26 mouse cellular contexts compared by ENCODE assay signal in genomic region chr8:70794215-70794614, GRCm38 (mm10). TPM values are rescaled to one million over a fixed set of nuclear protein-coding genes. Genes with fewer than 3 reads are reported as not detected.
DNase-seq lines count a peak whose midpoint lies in the region; ATAC-seq and TF ChIP-seq lines count a peak whose summit lies in the region.
"Had no signal": no experiment of that assay in that cellular context is flagged by ENCODE, and none has a peak within 500 bp of the region (broad histone marks: within the 10 kb centered on the region; RNA-seq: fewer than 3 reads in every experiment).

No protein-coding gene starts in this region.

- 90% methylated on average over 2 of the region's 2 CpGs for WGBS in forebrain, postnatal 0 days
- 86% methylated on average over 2 of the region's 2 CpGs for WGBS in forebrain, embryonic 11.5 days
- 88% methylated on average over 2 of the region's 2 CpGs for WGBS in neural tube, embryonic 12.5 days
- 82% methylated on average over 2 of the region's 2 CpGs for WGBS in neural tube, embryonic 15.5 days
- 83% methylated on average over 2 of the region's 2 CpGs for WGBS in limb, embryonic 12.5 days

- peaks cover 28% of the 10 kb centered on the region for H3K4me1 ChIP-seq in forebrain, postnatal 0 days (ENCODE audit: insufficient read depth)
- peaks cover 30% of the 10 kb centered on the region for H3K4me1 ChIP-seq in forebrain, embryonic 11.5 days (replicated peaks; ENCODE audit: control insufficient read depth, insufficient read depth, low read length)
- H3K4me1 ChIP-seq in neural tube, embryonic 12.5 days, result peaks cover 38% of the 10 kb centered on the region
- peaks cover 60% of the 10 kb centered on the region for H3K4me1 ChIP-seq in neural tube, embryonic 15.5 days
- peaks cover 47% of the 10 kb centered on the region for H3K4me1 ChIP-seq in limb, embryonic 12.5 days (replicated peaks)

- H3K4me3 ChIP-seq in forebrain, postnatal 0 days (ENCODE audit: low read depth, low read length), result no peak overlapping the region
- no peak overlapping the region for H3K4me3 ChIP-seq in forebrain, embryonic 11.5 days (ENCODE audit: low read depth, low read length)
- H3K4me3 ChIP-seq in neural tube, embryonic 12.5 days, result no peak overlapping the region
- H3K4me3 ChIP-seq in neural tube, embryonic 15.5 days (replicated peaks), result no peak overlapping the region
- no peak overlapping the region for H3K4me3 ChIP-seq in limb, embryonic 12.5 days (replicated peaks)
- H3K4me3 ChIP-seq: embryonic facial prominence, embryonic 12.5 days; embryonic facial prominence, embryonic 15.5 days; forebrain, embryonic 13.5 days; heart, embryonic 10.5 days; heart, embryonic 13.5 days had no signal

- H3K27me3 ChIP-seq in forebrain, postnatal 0 days (ENCODE audit: insufficient read depth, low read length), result no peaks in the 10 kb centered on the region; the same call in 1 of the 2 replicates
- peaks cover 14% of the 10 kb centered on the region for H3K27me3 ChIP-seq in forebrain, embryonic 11.5 days (ENCODE audit: control insufficient read depth, insufficient read depth, low read length)
- H3K27me3 ChIP-seq in neural tube, embryonic 12.5 days (replicated peaks), result peaks cover 25% of the 10 kb centered on the region
- peaks cover 9% of the 10 kb centered on the region for H3K27me3 ChIP-seq in neural tube, embryonic 15.5 days (replicated peaks)
- peaks cover 29% of the 10 kb centered on the region for H3K27me3 ChIP-seq in limb, embryonic 12.5 days

- no peak overlapping the region for H3K9ac ChIP-seq in forebrain, postnatal 0 days
- no peak overlapping the region for H3K9ac ChIP-seq in forebrain, embryonic 11.5 days (ENCODE audit: low read length)
- H3K9ac ChIP-seq in neural tube, embryonic 12.5 days, result no peak overlapping the region
- no peak overlapping the region for H3K9ac ChIP-seq in neural tube, embryonic 15.5 days (replicated peaks)
- H3K9ac ChIP-seq in limb, embryonic 12.5 days (replicated peaks), result 0 out of 2 replicates have a peak overlapping the region, but pooled peaks have one; percentile 19
- H3K9ac ChIP-seq: embryonic facial prominence, embryonic 12.5 days; embryonic facial prominence, embryonic 15.5 days; forebrain, embryonic 13.5 days; heart, embryonic 13.5 days; hindbrain, embryonic 14.5 days had no signal

- no peak for TF ChIP-seq CTCF in forebrain, postnatal 0 days (IDR thresholded peaks at IDR 0.05; ENCODE audit: low read depth)

- H3K9me3 ChIP-seq in forebrain, postnatal 0 days (ENCODE audit: low read length), result no peaks in the 10 kb centered on the region
- no peaks in the 10 kb centered on the region for H3K9me3 ChIP-seq in forebrain, embryonic 11.5 days (ENCODE audit: control insufficient read depth, low read length)
- no peaks in the 10 kb centered on the region for H3K9me3 ChIP-seq in neural tube, embryonic 12.5 days
- H3K9me3 ChIP-seq in neural tube, embryonic 15.5 days (replicated peaks), result no peaks in the 10 kb centered on the region
- no peaks in the 10 kb centered on the region for H3K9me3 ChIP-seq in limb, embryonic 12.5 days
- H3K9me3 ChIP-seq: embryonic facial prominence, embryonic 12.5 days; embryonic facial prominence, embryonic 15.5 days; forebrain, embryonic 13.5 days; heart, embryonic 10.5 days; heart, embryonic 13.5 days had no signal

- DNase-seq in cerebellum, adult 9-10 months, result peak; percentile 34
- DNase-seq in cerebellum, postnatal 4 days (ENCODE audit: low spot score in 2 of 2), result no peak
- DNase-seq in forebrain, postnatal 0 days, result no peak
- DNase-seq in forebrain, embryonic 11.5 days (ENCODE audit: low spot score), result no peak
- DNase-seq in adipocyte (ENCODE audit: low spot score), result no peak
- DNase-seq: adrenal gland, adult 8-10 months; adrenal gland, postnatal 25 days; cerebellum, postnatal 10 days; gastrocnemius, postnatal 25 days; heart, adult 18-20 months; heart, postnatal 14 days; heart, postnatal 4 days had no signal

- 0 out of 2 replicates have a peak overlapping the region, but pooled peaks have one; percentile 9 for H3K27ac ChIP-seq in forebrain, postnatal 0 days (ENCODE audit: low read depth, low read length)
- no peak overlapping the region for H3K27ac ChIP-seq in forebrain, embryonic 11.5 days (ENCODE audit: low read depth, low read length)
- no peak overlapping the region for H3K27ac ChIP-seq in neural tube, embryonic 12.5 days
- H3K27ac ChIP-seq in neural tube, embryonic 15.5 days (replicated peaks), result no peak overlapping the region
- H3K27ac ChIP-seq in limb, embryonic 12.5 days, result no peak overlapping the region
- H3K27ac ChIP-seq: embryonic facial prominence, embryonic 12.5 days; embryonic facial prominence, embryonic 15.5 days; forebrain, embryonic 13.5 days; heart, embryonic 10.5 days; heart, embryonic 13.5 days; hindbrain, embryonic 14.5 days; hindbrain, postnatal 0 days had no signal

- H3K4me2 ChIP-seq in forebrain, postnatal 0 days (ENCODE audit: low read depth), result no peak overlapping the region
- no peak overlapping the region for H3K4me2 ChIP-seq in forebrain, embryonic 11.5 days (ENCODE audit: low read depth, low read length, severe bottlenecking)
- H3K4me2 ChIP-seq in neural tube, embryonic 12.5 days (replicated peaks), result 0 out of 2 replicates have a peak overlapping the region, but pooled peaks have one; percentile 78
- H3K4me2 ChIP-seq in neural tube, embryonic 15.5 days, result no peak overlapping the region
- no peak overlapping the region for H3K4me2 ChIP-seq in limb, embryonic 12.5 days
- H3K4me2 ChIP-seq: embryonic facial prominence, embryonic 12.5 days; embryonic facial prominence, embryonic 15.5 days; forebrain, embryonic 13.5 days; heart, embryonic 13.5 days had no signal

- peaks cover 5% of the 10 kb centered on the region; the same call in 1 of the 2 replicates for H3K36me3 ChIP-seq in forebrain, postnatal 0 days (ENCODE audit: insufficient read depth)
- no peaks in the 10 kb centered on the region for H3K36me3 ChIP-seq in forebrain, embryonic 11.5 days (ENCODE audit: control insufficient read depth, insufficient read depth, low read length)
- 0 out of 2 replicates have a peak, but pooled peaks cover 6% of the 10 kb centered on the region for H3K36me3 ChIP-seq in neural tube, embryonic 12.5 days
- H3K36me3 ChIP-seq in neural tube, embryonic 15.5 days, result no peaks in the 10 kb centered on the region
- peaks cover 6% of the 10 kb centered on the region; the same call in 1 of the 2 replicates for H3K36me3 ChIP-seq in limb, embryonic 12.5 days
- H3K36me3 ChIP-seq: heart, embryonic 10.5 days; heart, embryonic 13.5 days had no signal

- no peak for ATAC-seq in forebrain, postnatal 0 days
- ATAC-seq in forebrain, embryonic 11.5 days (replicated peaks; ENCODE audit: low FRiP score), result no peak
- ATAC-seq in neural tube, embryonic 12.5 days (ENCODE audit: low FRiP score, low read depth), result no peak
- no peak for ATAC-seq in neural tube, embryonic 15.5 days (ENCODE audit: low FRiP score)
- ATAC-seq in limb, embryonic 12.5 days (ENCODE audit: insufficient number of reproducible peaks, insufficient read depth, low FRiP score, low TSS enrichment, low read depth), result no peak
- ATAC-seq: CD4-positive, CD25-positive, alpha-beta regulatory T cell, adult 4 months; forebrain, embryonic 13.5 days; hindbrain, postnatal 0 days; inflammation-experienced regulatory T-cells, adult 6 months; intestine, embryonic 16.5 days had no signal

RNA-seq across cellular contexts. Expression of gene Mast3, which starts 10.6 kb away (rescaled TPM):
- total RNA-seq in forebrain, postnatal 0 days (2014; rRNA removed), result 26.2 and 60.0 TPM in 2 replicates
- polyA plus RNA-seq in forebrain, postnatal 0 days (2015; fragmentation: Nextera tagmentation; extraction: Ambion mirVana), result 20.3 and 25.2 TPM in 2 replicates
- polyA plus RNA-seq in forebrain, embryonic 11.5 days (2014; fragmentation: Nextera tagmentation; extraction: Ambion mirVana), result 15.9 and 17.4 TPM in 2 replicates
- 15.9 and 17.4 TPM in 2 replicates for polyA plus RNA-seq in neural tube, embryonic 12.5 days (2016; fragmentation: Nextera tagmentation; extraction: Ambion mirVana)
- 18.9 and 21.0 TPM in 2 replicates for polyA plus RNA-seq in neural tube, embryonic 15.5 days (2015; fragmentation: Nextera tagmentation; extraction: Ambion mirVana)
- 13.2 and 14.5 TPM in 2 replicates for polyA plus RNA-seq in limb, embryonic 12.5 days (2016; fragmentation: Nextera tagmentation; extraction: Ambion mirVana)

RNA-seq across cellular contexts. Expression of gene Il12rb1, which starts 14.0 kb away (rescaled TPM):
- 0.05 TPM in 1 of 2 replicates, not detected in the other for total RNA-seq in forebrain, postnatal 0 days (2014; rRNA removed)
- not detected in 2 replicates for polyA plus RNA-seq in forebrain, postnatal 0 days (2015; fragmentation: Nextera tagmentation; extraction: Ambion mirVana)
- not detected in 2 replicates for polyA plus RNA-seq in forebrain, embryonic 11.5 days (2014; fragmentation: Nextera tagmentation; extraction: Ambion mirVana)
- polyA plus RNA-seq in neural tube, embryonic 12.5 days (2016; fragmentation: Nextera tagmentation; extraction: Ambion mirVana), result not detected in 2 replicates
- polyA plus RNA-seq in neural tube, embryonic 15.5 days (2015; fragmentation: Nextera tagmentation; extraction: Ambion mirVana), result 0.14 and 1.4 TPM in 2 replicates
- polyA plus RNA-seq in limb, embryonic 12.5 days (2016; fragmentation: Nextera tagmentation; extraction: Ambion mirVana), result not detected in 2 replicates
- total RNA-seq: adrenal gland, postnatal 25 days; gastrocnemius, adult 8-10 months; gastrocnemius, postnatal 25 days; hindbrain, postnatal 0 days had no signal
- polyA plus RNA-seq: embryonic facial prominence, embryonic 12.5 days; heart, embryonic 10.5 days; heart, embryonic 13.5 days; hindbrain, embryonic 14.5 days; hindbrain, postnatal 0 days had no signal

RNA-seq across cellular contexts. Expression of gene Pik3r2, which starts 17.7 kb away (rescaled TPM):
- 160 and 170 TPM in 2 replicates for total RNA-seq in forebrain, postnatal 0 days (2014; rRNA removed)
- polyA plus RNA-seq in forebrain, postnatal 0 days (2015; fragmentation: Nextera tagmentation; extraction: Ambion mirVana), result 147 and 153 TPM in 2 replicates
- polyA plus RNA-seq in forebrain, embryonic 11.5 days (2014; fragmentation: Nextera tagmentation; extraction: Ambion mirVana), result 58.9 and 61.6 TPM in 2 replicates
- polyA plus RNA-seq in neural tube, embryonic 12.5 days (2016; fragmentation: Nextera tagmentation; extraction: Ambion mirVana), result 84.0 and 84.6 TPM in 2 replicates
- polyA plus RNA-seq in neural tube, embryonic 15.5 days (2015; fragmentation: Nextera tagmentation; extraction: Ambion mirVana), result 97.5 and 102 TPM in 2 replicates
- 80.2 and 80.6 TPM in 2 replicates for polyA plus RNA-seq in limb, embryonic 12.5 days (2016; fragmentation: Nextera tagmentation; extraction: Ambion mirVana)

RNA-seq across cellular contexts. Expression of gene Mpv17l2, which starts 33.5 kb away (rescaled TPM):
- total RNA-seq in forebrain, postnatal 0 days (2014; rRNA removed), result 33.7 and 39.9 TPM in 2 replicates
- 60.4 and 61.9 TPM in 2 replicates for polyA plus RNA-seq in forebrain, postnatal 0 days (2015; fragmentation: Nextera tagmentation; extraction: Ambion mirVana)
- polyA plus RNA-seq in forebrain, embryonic 11.5 days (2014; fragmentation: Nextera tagmentation; extraction: Ambion mirVana), result 31.0 and 34.1 TPM in 2 replicates
- polyA plus RNA-seq in neural tube, embryonic 12.5 days (2016; fragmentation: Nextera tagmentation; extraction: Ambion mirVana), result 45.0 and 51.2 TPM in 2 replicates
- polyA plus RNA-seq in neural tube, embryonic 15.5 days (2015; fragmentation: Nextera tagmentation; extraction: Ambion mirVana), result 40.5 and 43.5 TPM in 2 replicates
- 25.8 and 29.0 TPM in 2 replicates for polyA plus RNA-seq in limb, embryonic 12.5 days (2016; fragmentation: Nextera tagmentation; extraction: Ambion mirVana)

RNA-seq across cellular contexts. Expression of gene Rab3a, which starts 39.7 kb away (rescaled TPM):
- 450 and 499 TPM in 2 replicates for total RNA-seq in forebrain, postnatal 0 days (2014; rRNA removed)
- polyA plus RNA-seq in forebrain, postnatal 0 days (2015; fragmentation: Nextera tagmentation; extraction: Ambion mirVana), result 632 and 673 TPM in 2 replicates
- polyA plus RNA-seq in forebrain, embryonic 11.5 days (2014; fragmentation: Nextera tagmentation; extraction: Ambion mirVana), result 42.7 and 49.7 TPM in 2 replicates
- 184 and 199 TPM in 2 replicates for polyA plus RNA-seq in neural tube, embryonic 12.5 days (2016; fragmentation: Nextera tagmentation; extraction: Ambion mirVana)
- polyA plus RNA-seq in neural tube, embryonic 15.5 days (2015; fragmentation: Nextera tagmentation; extraction: Ambion mirVana), result 536 and 627 TPM in 2 replicates
- polyA plus RNA-seq in limb, embryonic 12.5 days (2016; fragmentation: Nextera tagmentation; extraction: Ambion mirVana), result 13.7 and 13.8 TPM in 2 replicates
